Mouse (Mus musculus) urinary bladder, postnatal 36 days (tissue): ENCODE measurements at regions not wholly inside any gene's neighbourhood (a gene's known extent, or its start where the extent isn't known, plus 50 kb on each side); places are given as distances from the start of the nearest gene placed in this dataset.

Source experiments
- DNase-seq, 2 experiments: peaks; one replicate each; pipeline ENCODE4 v3.0.0; 2022; ENCODE audit warnings: low spot score in 2 of 2, mixed read lengths in 1 of 2

GRCm38 (mm10) chr11:63754826-63755225, 167.3 kb downstream of the Hs3st3b1 start:
- DNase-seq, result no peak

GRCm38 (mm10) chr11:63758313-63758712, 163.8 kb downstream of the Hs3st3b1 start:
- no peak for DNase-seq

- DNase-seq, result no peak
Measured at GRCm38 (mm10) chr11:63761561-63761960, 160.5 kb downstream of the Hs3st3b1 start.

- DNase-seq, result no peak
Measured at GRCm38 (mm10) chr11:63767631-63768250, 154.3 kb downstream of the Hs3st3b1 start.

GRCm38 (mm10) chr11:63769738-63770137, 152.4 kb downstream of the Hs3st3b1 start:
- DNase-seq, result no peak

GRCm38 (mm10) chr11:63775382-63775781, 146.7 kb downstream of the Hs3st3b1 start:
- no peak for DNase-seq

- DNase-seq, result no peak
Measured at GRCm38 (mm10) chr11:63779371-63779770, 142.7 kb downstream of the Hs3st3b1 start.

- DNase-seq, result no peak
Measured at GRCm38 (mm10) chr11:63781967-63782915, 139.8 kb downstream of the Hs3st3b1 start.

GRCm38 (mm10) chr11:63785281-63785886, 136.7 kb downstream of the Hs3st3b1 start:
- DNase-seq, result no peak

- no peak for DNase-seq
Measured at GRCm38 (mm10) chr11:63785965-63786364, 136.1 kb downstream of the Hs3st3b1 start.

GRCm38 (mm10) chr11:63789473-63790120, 132.5 kb downstream of the Hs3st3b1 start:
- DNase-seq, result no peak

GRCm38 (mm10) chr11:63791004-63791862, 130.9 kb downstream of the Hs3st3b1 start:
- no peak for DNase-seq

GRCm38 (mm10) chr11:63793732-63794503, 128.2 kb downstream of the Hs3st3b1 start:
- DNase-seq, result no peak

- no peak for DNase-seq
Measured at GRCm38 (mm10) chr11:63812146-63812545, 109.9 kb downstream of the Hs3st3b1 start.

GRCm38 (mm10) chr11:63822847-63823246, 99.2 kb downstream of the Hs3st3b1 start:
- DNase-seq, result no peak

GRCm38 (mm10) chr11:63827271-63827762, 94.8 kb downstream of the Hs3st3b1 start:
- no peak for DNase-seq

- DNase-seq, result no peak
Measured at GRCm38 (mm10) chr11:63833480-63833879, 88.6 kb downstream of the Hs3st3b1 start.

GRCm38 (mm10) chr11:63834140-63834539, 88.0 kb downstream of the Hs3st3b1 start:
- DNase-seq, result no peak

- no peak for DNase-seq
Measured at GRCm38 (mm10) chr11:63834631-63835030, 87.5 kb downstream of the Hs3st3b1 start.
